Mouse (Mus musculus) hindbrain, embryonic 14.5 days (tissue): ENCODE data around the gene Cnn2. TPM values are rescaled to one million over a fixed set of nuclear protein-coding genes. Genes with fewer than 3 reads are reported as not detected.

Source experiments
- ATAC-seq: fragments of 200-750 bp; cut with Nextera tagmentation; 2 replicates; pipeline ENCODE4 v1.8.0; 2017; ENCODE audit warnings: moderate number of reproducible peaks, mild to moderate bottlenecking, moderate TSS enrichment, moderate library complexity; ENCODE audit not compliant: low FRiP score
- DNase-seq: peaks from one replicate; pipeline ENCODE4 v3.0.0-alpha.2; 2015; ENCODE audit warnings: low spot score
- H3K27ac ChIP-seq: fragments of 300-500 bp; sonication (generic); 2 replicates; pipeline ENCODE4 v1.5.1; 2014; ENCODE audit warnings: mild to moderate bottlenecking, moderate library complexity
- H3K27me3 ChIP-seq: fragments of 300-500 bp; sonication (generic); 2 replicates; pipeline ENCODE4 v1.6.1; 2014; ENCODE audit warnings: mild to moderate bottlenecking, low read length, mixed read lengths; ENCODE audit not compliant: control insufficient read depth, insufficient read depth
- H3K36me3 ChIP-seq: fragments of 300-500 bp; sonication (generic); replicated peaks from 2 replicates; pipeline ENCODE4 v1.6.1; 2014; ENCODE audit not compliant: control insufficient read depth, insufficient read depth
- H3K4me1 ChIP-seq: fragments of 300-500 bp; sonication (generic); replicated peaks from 2 replicates; pipeline ENCODE4 v1.6.1; 2014; ENCODE audit warnings: antibody characterized with exemption, low read length, mixed read lengths; ENCODE audit not compliant: control insufficient read depth, insufficient read depth
- H3K4me2 ChIP-seq: fragments of 300-500 bp; sonication (generic); replicated peaks from 2 replicates; pipeline ENCODE4 v1.6.1; 2014; ENCODE audit warnings: mild to moderate bottlenecking, moderate library complexity
- H3K4me3 ChIP-seq: fragments of 300-500 bp; sonication (generic); replicated peaks from 2 replicates; pipeline ENCODE4 v1.5.1; 2014; ENCODE audit warnings: mild to moderate bottlenecking, low read length
- H3K9ac ChIP-seq: fragments of 300-500 bp; sonication (generic); 2 replicates; pipeline ENCODE4 v1.6.1; 2014
- H3K9me3 ChIP-seq: fragments of 300-500 bp; sonication (generic); 2 replicates; pipeline ENCODE4 v1.6.1; 2016; ENCODE audit warnings: low read length; ENCODE audit not compliant: control insufficient read depth
- WGBS: fragments of 180-500 bp; shearing (Covaris S2); extraction: QIAGEN DNeasy Blood & Tissue Kit; methylation state at CpG from one replicate; pipeline ENCODE4 v1.1.7; 2014; 5-methylcytosine and 5-hydroxymethylcytosine counted together
- polyA plus RNA-seq: library from polyadenylated mRNA; unstranded; fragments of >200 nt; fragmentation: Nextera tagmentation; extraction: Ambion mirVana; gene quantifications from 2 replicates; pipeline ENCODE4 v1.2.1, GENCODE M21; 2014

Cnn2 gene
- polyA plus RNA-seq, 1 experiment from 2014 or later, result 37.6 TPM

- H3K4me2 ChIP-seq, result no peak overlapping the region
- no peaks in the 10 kb centered on the region for H3K36me3 ChIP-seq
- no peak for DNase-seq
- no peak overlapping the region for H3K27ac ChIP-seq
- no peaks in the 10 kb centered on the region for H3K4me1 ChIP-seq
- no peak overlapping the region for H3K4me3 ChIP-seq
- ATAC-seq, result no peak
- H3K9ac ChIP-seq, result no peak overlapping the region
- whole genome bisulfite sequencing, result 77% methylated on average over 10 of the region's 10 CpGs
- H3K27me3 ChIP-seq, result peaks cover 2% of the 10 kb centered on the region; the same call in 1 of the 2 replicates
- H3K9me3 ChIP-seq, result no peaks in the 10 kb centered on the region
Measured at GRCm38 (mm10) chr10:80025463-80025862, 37.1 kb downstream of the Cnn2 start.

GRCm38 (mm10) chr10:80025889-80026288 lies 37.5 kb downstream of the Cnn2 start:
- H3K27me3 ChIP-seq, result no peaks in the 10 kb centered on the region
- no peak overlapping the region for H3K9ac ChIP-seq
- no peaks in the 10 kb centered on the region for H3K36me3 ChIP-seq
- WGBS, result 67% methylated on average over 12 of the region's 12 CpGs
- no peaks in the 10 kb centered on the region for H3K9me3 ChIP-seq
- no peak overlapping the region for H3K27ac ChIP-seq
- H3K4me3 ChIP-seq, result no peak overlapping the region
- H3K4me1 ChIP-seq, result no peaks in the 10 kb centered on the region
- DNase-seq (no peak), ATAC-seq (no peak)
- no peak overlapping the region for H3K4me2 ChIP-seq

GRCm38 (mm10) chr10:80027681-80028520 lies 39.5 kb downstream of the Cnn2 start:
- Histone ChIP-seq H3K4me1 (no peaks in the 10 kb centered on the region), H3K36me3 (no peaks in the 10 kb centered on the region), H3K9ac (no peak overlapping the region), H3K4me3 (no peak overlapping the region), H3K27me3 (no peaks in the 10 kb centered on the region), H3K27ac (no peak overlapping the region), H3K9me3 (no peaks in the 10 kb centered on the region), H3K4me2 (no peak overlapping the region)
- ATAC-seq (no peak), DNase-seq (no peak)
- 71% methylated on average over 20 of the region's 20 CpGs for WGBS

GRCm38 (mm10) chr10:80028521-80028846 lies 40.1 kb downstream of the Cnn2 start:
- Histone ChIP-seq H3K4me3 (no peak overlapping the region), H3K36me3 (no peaks in the 10 kb centered on the region)

GRCm38 (mm10) chr10:80030191-80030590 lies 41.8 kb downstream of the Cnn2 start:
- Histone ChIP-seq H3K9me3 (no peaks in the 10 kb centered on the region), H3K4me1 (no peaks in the 10 kb centered on the region), H3K27me3 (no peaks in the 10 kb centered on the region), H3K4me2 (no peak overlapping the region), H3K27ac (no peak overlapping the region), H3K9ac (no peak overlapping the region), H3K4me3 (no peak overlapping the region), H3K36me3 (peaks cover 8% of the 10 kb centered on the region)
- DNase-seq (no peak), ATAC-seq (no peak)
- WGBS, result 73% methylated on average over 9 of the region's 9 CpGs

More at GRCm38 (mm10) chr10:80028521-80028846, 40.1 kb downstream of the Cnn2 start:
- Histone ChIP-seq H3K9ac (no peak overlapping the region), H3K27me3 (no peaks in the 10 kb centered on the region), H3K4me2 (no peak overlapping the region), H3K27ac (no peak overlapping the region), H3K4me1 (no peaks in the 10 kb centered on the region), H3K9me3 (no peaks in the 10 kb centered on the region)
- ATAC-seq (no peak), DNase-seq (no peak)
- WGBS, result 91% methylated on average over 13 of the region's 13 CpGs

- no peak for DNase-seq
- Histone ChIP-seq H3K4me3 (no peak overlapping the region), H3K4me2 (no peak overlapping the region), H3K9me3 (no peaks in the 10 kb centered on the region), H3K27ac (no peak overlapping the region), H3K4me1 (no peaks in the 10 kb centered on the region), H3K36me3 (peaks cover 14% of the 10 kb centered on the region), H3K27me3 (no peaks in the 10 kb centered on the region), H3K9ac (no peak overlapping the region)
- WGBS, result 83% methylated on average over 17 of the region's 17 CpGs
- no peak for ATAC-seq
Measured at GRCm38 (mm10) chr10:80030736-80031135, 42.4 kb downstream of the Cnn2 start.

GRCm38 (mm10) chr10:80032799-80033480 lies 44.6 kb downstream of the Cnn2 start:
- ATAC-seq (no peak), DNase-seq (no peak)
- Histone ChIP-seq H3K4me2 (no peak overlapping the region), H3K27me3 (no peaks in the 10 kb centered on the region), H3K9ac (no peak overlapping the region), H3K4me1 (no peaks in the 10 kb centered on the region; the same call in 1 of the 2 replicates), H3K27ac (no peak overlapping the region), H3K9me3 (no peaks in the 10 kb centered on the region), H3K36me3 (peaks cover 36% of the 10 kb centered on the region), H3K4me3 (no peak overlapping the region)
- 75% methylated on average over 5 of the region's 5 CpGs for WGBS

GRCm38 (mm10) chr10:80033511-80034391 lies 45.4 kb downstream of the Cnn2 start:
- WGBS, result 51% methylated on average over 9 of the region's 9 CpGs
- H3K36me3 ChIP-seq, result peaks cover 41% of the 10 kb centered on the region
- peaks cover 7% of the 10 kb centered on the region for H3K4me1 ChIP-seq
- no peak overlapping the region for H3K9ac ChIP-seq
- no peaks in the 10 kb centered on the region for H3K27me3 ChIP-seq
- peak; percentile 30 for DNase-seq
- no peak overlapping the region for H3K4me2 ChIP-seq
- no peak for ATAC-seq
- no peaks in the 10 kb centered on the region for H3K9me3 ChIP-seq
- no peak overlapping the region for H3K4me3 ChIP-seq
- H3K27ac ChIP-seq, result no peak overlapping the region

GRCm38 (mm10) chr10:80035148-80035547 lies 46.8 kb downstream of the Cnn2 start:
- Histone ChIP-seq H3K9ac (no peak overlapping the region), H3K4me3 (no peak overlapping the region), H3K4me2 (no peak overlapping the region), H3K4me1 (peaks cover 14% of the 10 kb centered on the region), H3K36me3 (peaks cover 41% of the 10 kb centered on the region), H3K27ac (no peak overlapping the region), H3K9me3 (no peaks in the 10 kb centered on the region), H3K27me3 (no peaks in the 10 kb centered on the region)
- ATAC-seq (no peak), DNase-seq (no peak)
- WGBS, result 62% methylated on average over 8 of the region's 8 CpGs
